Mouse (Mus musculus): ENCODE results near the gene Sohlh2. TPM values are rescaled to one million over a fixed set of nuclear protein-coding genes. Genes with fewer than 3 reads are reported as not detected.

Sohlh2 gene
- polyA plus RNA-seq, 2 experiments from 2014 or later = not detected

DNA sequence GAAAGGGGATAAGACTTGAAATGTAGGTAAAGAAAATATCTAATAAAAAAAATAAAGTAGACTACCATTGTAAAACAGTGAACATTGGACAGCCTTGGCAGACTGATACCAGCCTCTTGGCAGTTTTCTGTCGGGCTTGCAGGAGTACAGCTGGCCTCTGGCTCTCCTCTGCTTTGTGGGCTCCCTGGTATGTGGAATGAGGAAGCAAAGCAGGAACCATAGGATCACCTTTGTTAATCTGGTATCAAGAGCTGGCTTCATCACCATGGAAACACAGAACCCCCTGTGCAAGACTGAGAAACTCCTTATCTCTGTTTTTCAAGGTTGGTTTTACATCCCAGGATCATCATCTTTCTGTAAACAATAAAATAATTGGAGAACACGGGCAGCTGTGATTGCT lies 30.4 kb downstream of the Sohlh2 start:
- no peak for ATAC-seq

DNA sequence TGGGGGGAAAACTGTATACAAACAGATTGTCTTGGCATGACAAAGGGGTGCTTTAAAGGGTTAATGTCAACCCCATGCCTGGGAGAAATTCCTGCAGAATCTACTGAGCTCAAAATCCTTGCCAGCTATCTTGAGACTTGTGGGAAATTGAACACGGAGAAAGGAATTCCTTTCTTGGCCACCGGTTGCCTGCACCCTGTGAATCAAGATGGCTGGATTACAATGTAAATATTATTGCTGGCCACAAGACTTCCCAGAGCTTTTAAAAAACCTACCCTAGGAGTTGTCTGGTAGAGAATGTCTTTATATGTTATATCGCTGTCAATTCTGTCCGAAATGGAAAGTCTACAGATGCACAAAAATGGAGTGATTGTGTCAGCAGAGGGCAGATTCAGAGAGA lies 32.0 kb downstream of the Sohlh2 start:
- no peak for ATAC-seq

DNA sequence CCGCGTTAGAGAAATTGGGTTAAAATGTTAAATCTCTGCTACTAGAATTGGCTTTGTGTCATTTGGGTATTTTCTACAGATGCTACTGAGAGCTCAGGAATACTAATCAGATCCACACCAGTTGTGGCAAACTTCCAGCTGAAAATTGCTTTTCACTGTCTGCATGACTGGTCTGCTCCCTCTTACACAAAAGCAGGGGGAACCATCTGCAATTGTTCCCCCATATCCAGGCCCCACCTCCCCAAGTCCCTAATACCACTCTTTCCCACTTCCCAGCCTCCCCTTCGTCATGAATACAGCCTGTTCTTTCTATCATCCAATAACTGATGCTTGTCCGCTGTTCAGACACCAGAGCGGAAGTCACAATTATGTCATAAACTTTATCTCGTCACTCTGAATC lies 32.6 kb downstream of the Sohlh2 start:
- ATAC-seq = no peak

DNA sequence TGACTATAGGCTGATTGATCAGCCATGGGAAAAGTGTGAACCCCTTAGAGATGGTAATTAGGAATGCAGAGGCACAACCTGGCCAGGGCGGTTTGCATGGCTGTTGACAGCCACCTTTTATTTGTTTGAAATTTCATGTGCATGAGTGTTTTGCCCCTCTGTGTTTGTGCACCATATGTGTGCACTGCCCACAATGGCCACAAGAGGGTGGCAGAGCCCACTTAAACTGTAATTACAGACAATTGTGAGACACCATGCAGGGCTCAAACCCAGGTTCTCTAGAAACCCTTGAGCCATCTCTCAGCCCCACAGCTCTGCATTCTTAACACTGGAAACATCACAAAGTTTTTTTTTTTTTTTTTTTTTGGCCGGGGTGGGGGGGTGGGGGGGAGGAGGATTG lies 40.7 kb downstream of the Sohlh2 start:
- ATAC-seq = no peak

DNA sequence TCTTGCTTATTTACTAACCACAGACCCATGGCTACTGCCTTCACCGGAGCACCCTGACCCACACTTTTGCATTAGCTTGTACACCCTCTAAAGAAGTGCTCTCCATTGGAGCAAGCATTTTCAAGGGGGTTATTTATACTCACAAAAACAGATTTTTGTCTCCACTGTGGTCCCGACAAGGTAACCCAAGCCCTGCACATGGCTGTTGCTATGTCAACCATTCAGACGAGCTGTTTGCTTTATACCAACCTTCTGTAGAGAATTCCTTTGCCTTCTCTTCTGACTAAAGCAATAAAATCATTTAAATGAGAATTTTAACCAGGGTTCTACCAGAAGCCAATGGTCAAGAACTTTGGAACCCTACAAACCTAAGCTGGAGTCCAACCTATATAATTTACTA lies 42.0 kb downstream of the Sohlh2 start:
- ATAC-seq = no peak

DNA sequence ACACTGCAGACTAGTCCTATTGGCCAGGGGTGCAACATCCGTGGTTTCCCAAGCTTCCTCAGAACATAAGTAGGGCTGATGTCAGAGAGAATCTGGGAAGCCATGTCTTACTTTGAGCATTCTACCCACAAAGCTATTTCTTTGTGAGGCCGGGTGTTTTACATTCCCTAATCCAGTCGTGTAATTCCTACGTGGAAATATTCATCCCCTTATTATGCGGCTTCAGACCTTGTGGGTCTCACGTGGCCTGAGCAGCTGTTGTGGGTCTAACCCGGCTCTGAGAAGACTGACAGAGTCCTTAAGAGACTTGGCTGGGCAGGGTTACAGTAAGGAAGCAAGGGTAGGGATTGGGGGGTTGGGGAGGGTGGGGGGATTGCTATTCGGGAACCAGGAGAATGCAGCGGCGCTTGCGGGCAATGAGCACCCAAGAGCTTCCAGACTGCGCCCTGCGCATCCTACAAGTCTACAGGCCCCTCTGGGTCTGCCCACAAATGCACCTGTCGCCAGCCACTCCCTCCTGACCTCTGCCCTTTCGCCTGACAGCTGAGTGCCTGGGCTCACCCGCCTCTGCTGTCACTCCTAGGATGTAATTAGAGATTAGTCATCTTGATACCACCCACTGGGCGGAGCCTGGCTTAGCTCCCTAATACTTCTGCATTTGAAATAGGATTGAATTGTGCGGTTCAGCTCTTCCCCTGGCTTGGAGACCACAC lies 44.8 kb downstream of the Sohlh2 start:
- ATAC-seq = no peak

DNA sequence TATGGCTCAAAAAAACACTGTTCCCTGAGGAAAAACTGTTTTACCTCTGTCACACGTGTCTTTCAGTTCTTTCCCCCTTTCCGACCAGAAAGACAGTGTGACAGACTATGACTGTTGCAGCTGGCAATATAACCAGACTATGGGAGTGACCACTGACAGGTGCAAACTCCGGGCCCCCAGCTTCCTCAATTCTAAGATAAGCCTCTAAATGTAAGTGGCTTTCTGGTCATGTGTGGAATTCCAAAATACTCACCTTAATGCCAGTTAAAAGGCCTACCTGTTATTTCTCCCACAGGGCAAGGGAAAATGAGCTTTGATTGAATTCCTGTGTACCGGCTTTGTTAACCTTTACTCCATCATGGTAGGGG lies 45.4 kb downstream of the Sohlh2 start:
- no peak for ATAC-seq

DNA sequence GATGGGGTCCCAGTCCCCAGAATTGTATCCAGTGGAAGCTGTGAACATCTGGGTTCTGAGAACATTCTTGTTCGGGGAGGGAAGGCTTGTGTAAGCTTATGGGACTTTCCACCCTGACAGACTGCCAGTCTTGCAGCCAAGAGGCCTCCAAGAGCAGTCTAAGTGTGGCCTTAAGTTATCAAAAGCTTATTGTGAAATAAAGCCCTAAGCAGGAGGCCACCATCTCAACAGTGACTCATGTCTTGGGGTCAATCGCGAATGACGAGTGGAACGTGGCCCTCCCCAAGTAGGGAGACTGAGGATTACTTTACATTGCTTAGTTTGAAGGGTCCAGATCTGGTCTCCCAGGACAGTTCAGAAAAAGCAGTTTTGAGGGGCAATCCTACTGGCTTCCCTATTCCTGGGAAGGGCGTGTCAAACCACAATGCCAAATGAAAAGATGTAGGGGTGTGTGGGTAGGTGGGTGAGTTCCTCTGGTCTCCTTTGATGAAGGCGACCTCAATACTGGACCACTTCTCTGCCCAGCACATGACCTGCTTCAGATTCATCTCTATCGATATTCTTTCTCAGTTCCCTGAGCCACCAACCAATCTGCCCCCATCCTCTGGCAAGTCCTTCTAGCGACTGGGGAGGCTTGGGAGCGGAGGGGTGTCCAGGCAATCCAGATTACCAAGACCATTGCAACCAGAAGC lies 60.0 kb downstream of the Sohlh2 start, which contains the start of gene Dclk1:
TSS of gene Dclk1 (plus strand) at position 635 of the 692 bp plus-strand sequence.
- no peak for ATAC-seq

DNA sequence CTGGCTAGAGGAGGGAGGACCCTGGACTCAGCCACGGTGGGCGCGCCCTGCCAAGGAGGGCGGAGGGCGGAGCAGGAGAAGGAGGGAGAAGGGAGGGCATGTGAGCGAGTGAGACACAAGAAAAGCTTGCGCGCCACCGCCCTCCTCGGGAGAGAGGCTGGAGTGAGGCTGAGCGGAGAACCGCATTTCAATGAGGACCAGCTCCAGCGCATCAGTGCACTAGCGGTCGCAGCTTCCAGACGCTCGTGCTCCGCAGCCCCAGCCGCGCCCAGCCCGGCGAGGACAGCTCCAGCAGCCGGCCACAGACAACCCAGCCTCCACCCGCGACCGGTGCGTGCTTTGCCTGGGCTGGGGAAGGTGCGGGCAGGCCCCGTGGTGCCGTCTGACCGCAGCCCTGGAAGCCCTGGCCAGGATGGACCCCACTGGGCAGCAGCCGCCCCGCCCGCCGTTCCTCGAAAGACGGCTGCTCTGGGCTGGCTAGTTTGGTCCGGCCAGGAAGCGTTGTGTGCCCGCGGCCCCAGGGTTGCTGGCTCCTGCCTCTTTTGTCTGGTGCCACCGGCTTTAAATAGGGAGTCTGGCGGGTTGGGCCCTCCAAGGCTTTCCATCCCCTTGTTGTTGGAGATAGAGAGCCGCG lies 60.7 kb downstream of the Sohlh2 start:
- ATAC-seq = no peak

DNA sequence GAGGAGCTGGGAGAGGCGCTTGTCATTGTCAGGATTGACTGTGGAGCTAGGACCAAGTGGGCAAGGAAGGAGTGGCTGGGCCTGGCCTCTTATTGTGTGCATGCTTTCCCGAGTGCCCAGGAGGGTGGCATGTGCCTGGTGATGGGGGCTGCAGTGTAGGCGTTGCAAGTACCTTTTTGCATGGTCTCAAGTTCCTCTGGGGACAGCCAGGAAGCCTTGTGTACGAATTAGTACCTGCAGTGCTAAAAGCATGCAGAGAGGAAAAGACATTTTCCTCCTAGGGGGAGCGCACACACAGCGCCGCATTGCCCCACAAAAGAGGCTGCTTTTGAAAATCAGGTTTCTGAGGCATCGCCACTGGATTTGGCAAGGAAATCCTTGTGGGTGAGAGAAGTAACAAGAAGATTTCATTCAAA lies 61.2 kb downstream of the Sohlh2 start:
- ATAC-seq = no peak

DNA sequence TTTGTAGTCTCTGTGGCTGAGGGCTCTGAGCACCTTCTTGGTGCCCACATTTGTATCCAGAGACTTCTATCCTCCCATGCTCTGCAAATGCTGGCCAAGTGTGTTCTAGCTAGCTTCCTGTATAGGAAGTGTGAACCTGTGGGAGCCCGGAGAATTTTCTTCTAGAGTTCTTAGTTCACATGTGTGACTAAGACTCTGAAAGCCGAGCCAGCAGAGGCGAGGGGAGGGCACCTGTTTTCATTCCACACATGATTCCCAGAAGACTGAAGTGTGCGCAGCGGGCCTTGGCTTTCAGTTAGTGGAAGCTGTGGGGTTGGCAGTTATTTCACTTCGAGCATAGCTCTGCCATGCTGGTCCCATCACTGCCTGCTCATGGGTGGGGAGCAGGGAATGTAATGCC lies 62.3 kb downstream of the Sohlh2 start:
- ATAC-seq = no peak

DNA sequence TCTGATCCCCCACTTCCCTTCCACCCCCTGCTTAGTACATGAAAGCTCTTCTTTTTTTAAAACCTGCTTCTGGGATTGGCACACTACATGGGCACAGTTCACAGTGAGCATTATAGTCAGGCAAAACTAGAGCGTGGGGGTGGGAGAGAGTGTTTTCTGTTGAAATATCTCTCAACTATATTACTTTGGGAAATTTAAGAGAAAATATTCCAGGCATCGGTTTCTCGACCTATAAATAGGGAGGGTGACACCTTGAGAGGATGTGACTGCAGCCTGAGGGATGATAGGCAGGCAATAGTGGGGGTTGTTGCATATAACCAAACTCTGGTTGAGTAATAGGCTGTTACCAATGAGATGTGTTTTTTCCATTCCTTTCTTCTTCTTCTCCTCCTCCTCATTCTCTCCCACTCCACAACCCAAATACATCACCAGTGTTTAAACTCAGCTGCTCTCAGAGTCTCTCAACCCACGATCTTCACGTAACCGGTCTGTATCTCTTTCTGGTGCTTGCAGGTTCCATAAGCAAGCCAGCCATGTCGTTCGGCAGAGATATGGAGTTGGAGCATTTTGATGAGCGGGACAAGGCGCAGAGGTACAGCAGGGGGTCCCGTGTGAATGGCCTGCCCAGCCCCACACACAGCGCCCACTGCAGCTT lies 64.9 kb downstream of the Sohlh2 start:
- ATAC-seq = no peak

DNA sequence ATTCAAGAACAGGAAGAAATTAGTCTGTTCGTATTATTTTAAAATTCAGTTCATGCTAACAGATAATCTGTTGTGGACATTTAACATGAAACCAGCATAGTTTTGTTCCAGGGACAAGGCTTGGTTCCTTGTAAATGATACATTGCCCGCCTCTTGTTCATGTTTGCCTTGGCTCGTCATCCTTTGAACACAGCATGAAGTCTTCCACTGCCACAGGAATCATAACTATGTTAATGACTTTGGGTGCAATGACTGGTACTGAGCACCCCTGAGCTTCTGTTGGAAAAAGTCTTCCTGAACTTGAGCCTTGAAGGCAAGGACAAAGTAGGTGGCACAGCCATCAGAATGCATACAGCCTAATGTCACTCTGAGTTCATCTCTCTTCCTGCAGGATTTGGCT lies 66.2 kb downstream of the Sohlh2 start:
- no peak for ATAC-seq

DNA sequence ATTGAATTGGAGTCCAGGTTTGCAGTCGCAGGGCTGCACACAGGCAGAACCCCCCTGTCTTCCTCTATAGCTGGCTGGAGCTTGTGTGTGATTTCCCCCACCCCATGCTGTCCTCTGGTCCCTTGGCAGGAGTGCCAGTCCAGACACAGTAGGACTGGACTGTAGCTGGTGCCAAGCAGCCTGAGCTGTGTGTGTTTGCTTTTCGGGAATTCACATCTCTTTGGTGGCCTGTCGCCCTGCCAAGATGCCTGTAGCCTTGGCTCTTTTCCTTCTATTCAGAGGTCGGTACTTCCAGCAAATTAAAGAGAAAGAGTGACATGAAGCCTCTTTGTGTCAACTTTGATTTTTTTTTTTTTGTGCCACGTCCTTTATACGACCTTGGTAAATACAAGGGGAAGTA lies 66.7 kb downstream of the Sohlh2 start:
- ATAC-seq = no peak

DNA sequence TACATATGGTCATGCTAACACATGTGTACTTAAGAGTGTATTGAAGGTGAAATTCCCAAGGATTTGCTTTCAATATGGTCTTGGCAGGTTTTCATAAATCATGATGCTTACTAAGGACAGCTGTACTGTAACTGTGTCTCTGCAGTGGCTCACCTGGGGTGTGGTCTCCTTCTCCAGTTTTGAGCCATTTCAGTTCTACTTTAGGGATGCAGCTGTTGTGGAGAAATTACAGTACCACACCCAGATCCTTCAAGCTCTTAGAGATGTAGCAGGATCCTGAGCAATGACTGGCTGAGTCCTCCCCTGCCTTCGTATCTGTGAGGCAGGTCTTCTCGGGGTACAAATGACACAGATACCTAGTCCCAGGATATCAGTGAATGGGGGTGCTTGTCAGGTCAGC lies 68.8 kb downstream of the Sohlh2 start:
- ATAC-seq = no peak

Other genes starting within 250 kb of the Sohlh2 start
- gene Ccna1, start 126.5 kb upstream of the Sohlh2 start, polyA plus RNA-seq (2017; shearing (Covaris generic)) = not detected
- gene Spg20, start 69.9 kb upstream of the Sohlh2 start, polyA plus RNA-seq (2017; shearing (Covaris generic)) = 10 to 100 TPM; 21.3 to 24.7 TPM
- not detected for gene Ccdc169, start 44.7 kb upstream of the Sohlh2 start, polyA plus RNA-seq (2017; shearing (Covaris generic))
- gene Dclk1, start 60.3 kb downstream of the Sohlh2 start, polyA plus RNA-seq (2017; shearing (Covaris generic)) = under 1 TPM; 0.16 to 0.50 TPM